20 mouse cellular contexts compared by ENCODE assay signal in the genomic region with DNA sequence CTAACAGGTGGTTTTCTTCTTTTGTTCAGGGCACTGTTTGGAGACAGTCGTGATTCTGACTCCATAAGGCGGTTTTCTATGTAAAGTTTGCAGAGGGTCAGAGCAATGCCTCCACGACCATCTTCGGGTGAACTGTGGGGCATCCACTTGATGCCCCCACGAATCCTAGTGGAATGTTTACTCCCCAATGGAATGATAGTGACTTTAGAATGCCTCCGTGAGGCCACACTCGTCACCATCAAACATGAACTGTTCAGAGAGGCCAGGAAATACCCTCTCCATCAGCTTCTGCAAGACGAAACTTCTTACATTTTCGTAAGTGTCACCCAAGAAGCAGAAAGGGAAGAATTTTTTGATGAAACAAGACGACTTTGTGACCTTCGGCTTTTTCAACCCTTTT. TPM values are rescaled to one million over a fixed set of nuclear protein-coding genes. Genes with fewer than 3 reads are reported as not detected.
"Had no signal": no experiment of that assay in that cellular context is flagged by ENCODE, and none has a peak within 500 bp of the region (broad histone marks: within the 10 kb centered on the region; RNA-seq: fewer than 3 reads in every experiment).

No protein-coding gene starts in this region.

- H3K4me3 ChIP-seq: neural tube, embryonic 13.5 days; neural tube, embryonic 15.5 days; stomach, embryonic 15.5 days had no signal

- H3K27me3 ChIP-seq: neural tube, embryonic 13.5 days; neural tube, embryonic 15.5 days; stomach, embryonic 15.5 days had no signal

- H3K27ac ChIP-seq: neural tube, embryonic 13.5 days; neural tube, embryonic 15.5 days; stomach, embryonic 15.5 days; stomach, postnatal 0 days had no signal

- DNase-seq: retina, postnatal 1 day; right cerebral cortex, adult 18-20 months; right cerebral cortex, postnatal 14 days; right cerebral cortex, postnatal 25 days; right cerebral cortex, postnatal 4 days; spleen, adult 18-20 months; thymus, adult 18-20 months; thymus, adult 2 months; thymus, postnatal 14 days; thymus, postnatal 25 days; thymus, postnatal 36 days; thymus, postnatal 4 days had no signal

- H3K9ac ChIP-seq: neural tube, embryonic 13.5 days; neural tube, embryonic 15.5 days; stomach, embryonic 15.5 days had no signal

- H3K4me2 ChIP-seq: neural tube, embryonic 13.5 days; neural tube, embryonic 15.5 days; stomach, embryonic 15.5 days had no signal

- H3K9me3 ChIP-seq: neural tube, embryonic 13.5 days; neural tube, embryonic 15.5 days; stomach, embryonic 15.5 days had no signal

- H3K4me1 ChIP-seq: neural tube, embryonic 15.5 days; stomach, embryonic 15.5 days had no signal

RNA-seq across cellular contexts. Expression of a gene that starts 55.9 kb away (rescaled TPM):
- polyA plus RNA-seq: neural tube, embryonic 15.5 days; small intestine, adult 2 months; stomach, embryonic 14.5 days; stomach, embryonic 16.5 days; urinary bladder, adult 2 months had no signal
